Comparison of ENCODE assay signal across 8 mouse cellular contexts in the genomic region with DNA sequence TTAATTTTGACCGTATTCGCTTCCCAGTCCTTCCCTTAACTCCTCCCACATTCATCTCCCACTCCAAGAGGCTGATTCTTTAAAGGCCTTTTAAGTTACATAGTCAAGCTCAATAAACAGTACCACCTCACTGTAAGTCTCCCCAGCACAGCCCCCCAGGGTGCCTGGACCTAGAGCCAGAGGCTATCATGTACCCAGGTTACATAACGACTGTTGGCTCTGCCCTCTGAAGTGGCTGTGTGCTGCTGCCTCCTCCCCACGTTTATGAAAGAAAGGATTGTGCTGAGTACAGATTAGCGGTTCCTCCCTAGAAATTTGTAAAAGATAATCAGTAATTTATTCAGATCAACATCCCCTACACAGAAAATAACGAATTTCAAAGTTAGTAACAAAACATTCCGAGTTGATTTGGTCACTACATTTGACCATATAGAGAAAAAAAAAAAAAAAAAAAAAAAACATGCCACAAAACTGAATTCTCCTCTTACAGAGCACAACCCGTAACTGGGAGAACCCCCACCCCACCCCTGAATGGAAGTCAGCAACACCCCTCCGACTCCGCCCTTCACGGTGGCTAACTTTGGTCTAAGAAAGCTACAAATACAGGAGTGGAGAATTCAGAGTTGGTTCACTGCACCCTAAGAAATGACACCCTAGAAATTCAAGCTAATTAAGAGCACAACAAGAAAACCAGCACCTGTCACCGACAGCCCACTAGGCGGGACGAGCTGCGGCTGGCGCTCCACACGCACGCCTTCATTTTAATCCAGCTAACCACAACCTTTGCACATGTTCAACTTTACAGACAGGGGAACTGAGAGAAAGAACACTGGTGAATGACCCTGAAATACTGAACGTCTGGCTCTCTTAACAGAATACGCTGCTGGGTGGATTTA. TPM values are rescaled to one million over a fixed set of nuclear protein-coding genes. Genes with fewer than 3 reads are reported as not detected.
DNase-seq lines count a peak whose midpoint lies in the region; ATAC-seq and TF ChIP-seq lines count a peak whose summit lies in the region.

No protein-coding gene starts in this region.

- no peak for TF ChIP-seq EP300 in liver, postnatal 0 days (IDR thresholded peaks at IDR 0.05; ENCODE audit: low read depth)

- no peaks in the 10 kb centered on the region for H3K9me3 ChIP-seq in liver, postnatal 0 days (ENCODE audit: low read length)
- no peaks in the 10 kb centered on the region for H3K9me3 ChIP-seq in hindbrain, postnatal 0 days (ENCODE audit: low read length)
- H3K9me3 ChIP-seq in midbrain, embryonic 15.5 days = no peaks in the 10 kb centered on the region

- peak overlapping the region; percentile 58; the same call in 1 of the 2 replicates for H3K27ac ChIP-seq in cortical plate, adult 2 months (ENCODE audit: insufficient read depth, low read length)
- peak overlapping the region; percentile 70 for H3K27ac ChIP-seq in liver, postnatal 0 days (ENCODE audit: low read depth)
- H3K27ac ChIP-seq in hindbrain, postnatal 0 days = no peak overlapping the region
- H3K27ac ChIP-seq in midbrain, embryonic 15.5 days = no peak overlapping the region

- 0 out of 2 replicates have a peak, but pooled peaks cover 6% of the 10 kb centered on the region for H3K36me3 ChIP-seq in liver, postnatal 0 days (replicated peaks; ENCODE audit: insufficient read depth, low read length)
- H3K36me3 ChIP-seq in hindbrain, postnatal 0 days (ENCODE audit: insufficient read depth, low read length) = no peaks in the 10 kb centered on the region
- no peaks in the 10 kb centered on the region for H3K36me3 ChIP-seq in midbrain, embryonic 15.5 days (replicated peaks)

- no peak overlapping the region for H3K4me3 ChIP-seq in cortical plate, adult 2 months (ENCODE audit: insufficient read depth, low read length)
- H3K4me3 ChIP-seq in liver, postnatal 0 days (ENCODE audit: low read depth, low read length) = no peak overlapping the region
- no peak overlapping the region for H3K4me3 ChIP-seq in hindbrain, postnatal 0 days (ENCODE audit: low read length)
- no peak overlapping the region for H3K4me3 ChIP-seq in midbrain, embryonic 15.5 days

- H3K4me1 ChIP-seq in cortical plate, adult 2 months (ENCODE audit: control insufficient read depth, insufficient read depth, low read length) = peaks cover 2% of the 10 kb centered on the region; the same call in 1 of the 2 replicates
- peaks cover 5% of the 10 kb centered on the region; the same call in 1 of the 2 replicates for H3K4me1 ChIP-seq in liver, postnatal 0 days (ENCODE audit: insufficient read depth)
- H3K4me1 ChIP-seq in hindbrain, postnatal 0 days (ENCODE audit: insufficient read depth, low read length) = peaks cover 8% of the 10 kb centered on the region; the same call in 1 of the 2 replicates
- peaks cover 8% of the 10 kb centered on the region for H3K4me1 ChIP-seq in midbrain, embryonic 15.5 days

- TF ChIP-seq POLR2A in cortical plate, adult 2 months (IDR thresholded peaks at IDR 0.05; ENCODE audit: extremely low read depth, insufficient read depth, low read length) = no peak

- no peaks in the 10 kb centered on the region for H3K27me3 ChIP-seq in liver, postnatal 0 days (ENCODE audit: insufficient read depth, low read length)
- H3K27me3 ChIP-seq in hindbrain, postnatal 0 days (ENCODE audit: insufficient read depth, low read length) = no peaks in the 10 kb centered on the region
- no peaks in the 10 kb centered on the region for H3K27me3 ChIP-seq in midbrain, embryonic 15.5 days (replicated peaks)

- WGBS in liver, postnatal 0 days (ENCODE audit: insufficient replicate concordance) = 66% methylated on average over 20 of the region's 20 CpGs
- WGBS in hindbrain, postnatal 0 days = 58% methylated on average over 20 of the region's 20 CpGs
- WGBS in midbrain, embryonic 15.5 days = 60% methylated on average over 20 of the region's 20 CpGs

- peak; percentile 45; the same call in 1 of the 2 replicates for ATAC-seq in liver, postnatal 0 days
- ATAC-seq in hindbrain, postnatal 0 days = no peak
- no peak for ATAC-seq in midbrain, embryonic 15.5 days (replicated peaks)

- H3K4me2 ChIP-seq in liver, postnatal 0 days (ENCODE audit: low read depth, low read length) = no peak overlapping the region
- no peak overlapping the region for H3K4me2 ChIP-seq in hindbrain, postnatal 0 days (ENCODE audit: low read depth, low read length)
- H3K4me2 ChIP-seq in midbrain, embryonic 15.5 days = no peak overlapping the region

- no peak overlapping the region for H3K9ac ChIP-seq in liver, postnatal 0 days (replicated peaks)
- no peak overlapping the region for H3K9ac ChIP-seq in hindbrain, postnatal 0 days (replicated peaks; ENCODE audit: low read length)
- no peak overlapping the region for H3K9ac ChIP-seq in midbrain, embryonic 15.5 days

- no peak for TF ChIP-seq CTCF in cortical plate, adult 2 months (IDR thresholded peaks at IDR 0.05; ENCODE audit: extremely low read depth, insufficient read depth, low read length)
- TF ChIP-seq CTCF in liver, postnatal 0 days (IDR thresholded peaks at IDR 0.05; ENCODE audit: low read depth) = peak; percentile 11
- no peak for TF ChIP-seq CTCF in hindbrain, postnatal 0 days (IDR thresholded peaks at IDR 0.05; ENCODE audit: low read depth)

- DNase-seq in cerebellum, adult 11 months = peak; percentile 15
- DNase-seq in cerebellum, postnatal 4 days (ENCODE audit: low spot score in 2 of 2) = no peak
- peak; percentile 89 for DNase-seq in A20 (ENCODE audit: low read depth, low spot score)
- DNase-seq in liver, postnatal 0 days = no peak
- DNase-seq in hindbrain, postnatal 0 days (ENCODE audit: low spot score) = no peak
- DNase-seq in frontal cortex, adult 2 months (ENCODE audit: extremely low spot score in 1 of 2, low spot score in 1 of 2) = no peak

RNA-seq across cellular contexts. Expression of gene Fryl, which starts 47.0 kb away (rescaled TPM):
- 46.5 and 50.3 TPM in 2 replicates for polyA plus RNA-seq in cortical plate, adult 2 months (2012; rRNA removed)
- 22.8 and 25.8 TPM in 2 replicates for polyA plus RNA-seq in liver, postnatal 0 days (2015; fragmentation: Nextera tagmentation; extraction: Ambion mirVana)
- total RNA-seq in hindbrain, postnatal 0 days (2014; rRNA removed) = 69.4 and 80.6 TPM in 2 replicates
- 20.5 and 20.8 TPM in 2 replicates for polyA plus RNA-seq in hindbrain, postnatal 0 days (2015; fragmentation: Nextera tagmentation; extraction: Ambion mirVana)
- 73.2 and 76.6 TPM in 2 replicates for polyA plus RNA-seq in frontal cortex, adult 2 months (2012; rRNA removed)
- polyA plus RNA-seq in midbrain, embryonic 15.5 days (2015; fragmentation: Nextera tagmentation; extraction: Ambion mirVana) = 45.2 and 47.5 TPM in 2 replicates

Comparison
In these comparisons a context has a peak if more than half of its experiments do, and no peak if none do; other contexts are left out.
1. DNase-seq: peak in cerebellum, adult 11 months (single experiment) and A20 (single experiment); none in cerebellum, postnatal 4 days (0 of 2), liver, postnatal 0 days (single experiment), hindbrain, postnatal 0 days (single experiment) and frontal cortex, adult 2 months (0 of 2).
2. H3K27ac ChIP-seq: peak in cortical plate, adult 2 months (single experiment) and liver, postnatal 0 days (single experiment); none in hindbrain, postnatal 0 days (single experiment) and midbrain, embryonic 15.5 days (single experiment).